Mouse (Mus musculus): ENCODE data around the gene Grm7. TPM values are rescaled to one million over a fixed set of nuclear protein-coding genes. Genes with fewer than 3 reads are reported as not detected.
A peak's percentile ranks its signal among the peaks of the same experiment; 100 is the strongest.

Gene Grm7
- polyA plus RNA-seq, 1 experiment from 2014 or later: 4.4 TPM

DNA sequence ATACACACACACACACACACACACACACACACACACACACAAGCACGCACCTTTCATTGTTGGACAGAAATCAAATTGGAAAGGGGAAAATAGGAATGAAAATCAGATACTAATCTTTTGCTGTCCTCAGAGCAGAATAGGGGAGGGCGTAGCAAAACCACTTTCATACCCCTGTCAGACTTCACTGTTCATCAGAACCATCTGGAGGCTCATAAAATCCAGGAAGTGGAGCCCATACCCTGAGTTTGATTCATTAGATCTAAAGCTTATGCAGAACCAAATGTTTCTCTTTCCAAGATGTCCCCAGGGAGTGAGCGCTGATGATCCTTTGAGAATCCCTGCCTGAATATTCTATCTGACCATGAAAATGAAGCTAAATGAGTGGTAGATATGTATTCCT lies 611.6 kb downstream of the Grm7 start:
- WGBS: 43% methylated on average over 3 of the region's 3 CpGs

DNA sequence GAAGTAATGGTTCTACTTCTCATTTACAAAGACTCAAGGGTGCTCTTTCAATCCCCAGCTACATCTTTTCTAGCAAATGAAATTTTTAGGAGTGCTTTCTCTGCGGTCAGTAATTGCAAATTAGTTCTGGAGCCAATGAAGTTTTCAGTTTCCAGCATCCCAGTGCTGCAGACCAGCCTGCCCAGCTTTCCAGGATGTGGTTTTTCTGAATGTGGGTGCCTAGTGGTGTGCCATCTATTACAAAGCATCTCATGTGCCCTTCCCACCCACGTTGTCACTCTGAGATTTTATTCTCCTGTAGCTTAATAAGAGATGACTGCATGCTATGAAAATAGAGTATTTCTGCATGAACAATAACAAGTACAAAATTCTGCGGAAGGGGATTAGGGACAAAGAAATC lies 612.9 kb downstream of the Grm7 start:
- no peak for ATAC-seq (ENCODE audit: low FRiP score, low read depth)
- Histone ChIP-seq H3K36me3 (no peaks in the 10 kb centered on the region), H3K9me3 (no peaks in the 10 kb centered on the region), H3K4me1 (no peaks in the 10 kb centered on the region), H3K4me2 (replicated peaks) (no peak overlapping the region), H3K27ac (no peak overlapping the region), H3K27me3 (no peaks in the 10 kb centered on the region), H3K9ac (no peak overlapping the region), H3K4me3 (no peak overlapping the region)
- 69% methylated on average over 3 of the region's 3 CpGs for WGBS

More for the DNA sequence above, 611.6 kb downstream of the Grm7 start:
- Histone ChIP-seq H3K36me3 (no peaks in the 10 kb centered on the region), H3K4me2 (replicated peaks) (no peak overlapping the region), H3K27me3 (no peaks in the 10 kb centered on the region), H3K27ac (no peak overlapping the region), H3K4me3 (no peak overlapping the region), H3K4me1 (no peaks in the 10 kb centered on the region), H3K9me3 (no peaks in the 10 kb centered on the region), H3K9ac (no peak overlapping the region)
- ATAC-seq (ENCODE audit: low FRiP score, low read depth): 0 out of 2 replicates have a peak, but pooled peaks have one; percentile 32

DNA sequence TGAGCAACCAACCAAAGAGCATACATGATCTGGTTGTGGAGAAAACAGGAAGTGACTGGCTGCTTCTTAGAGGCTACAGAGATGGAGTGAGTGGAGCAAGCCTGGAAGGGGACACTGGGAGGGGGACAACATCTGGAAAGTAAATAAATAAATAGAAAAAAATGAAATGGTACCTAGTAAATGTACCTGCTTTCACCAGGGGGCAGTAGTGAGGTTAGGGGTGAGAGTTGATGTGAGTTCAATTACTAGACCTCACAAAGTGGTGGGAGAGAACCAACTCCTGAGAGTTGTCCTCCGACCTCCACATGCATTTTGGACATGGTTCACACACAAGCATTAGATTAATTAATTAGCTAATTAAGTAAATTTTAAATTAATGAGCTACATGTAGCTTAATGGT lies 615.8 kb downstream of the Grm7 start:
- no peak overlapping the region for H3K4me2 ChIP-seq (replicated peaks)
- no peak overlapping the region for H3K9ac ChIP-seq
- no peaks in the 10 kb centered on the region for H3K36me3 ChIP-seq
- ATAC-seq (ENCODE audit: low FRiP score, low read depth): no peak
- H3K27me3 ChIP-seq: no peaks in the 10 kb centered on the region
- H3K4me1 ChIP-seq: no peaks in the 10 kb centered on the region
- no peak overlapping the region for H3K4me3 ChIP-seq
- no peaks in the 10 kb centered on the region for H3K9me3 ChIP-seq
- H3K27ac ChIP-seq: no peak overlapping the region
- WGBS: 86% methylated on average over 1 of the region's 1 CpGs

DNA sequence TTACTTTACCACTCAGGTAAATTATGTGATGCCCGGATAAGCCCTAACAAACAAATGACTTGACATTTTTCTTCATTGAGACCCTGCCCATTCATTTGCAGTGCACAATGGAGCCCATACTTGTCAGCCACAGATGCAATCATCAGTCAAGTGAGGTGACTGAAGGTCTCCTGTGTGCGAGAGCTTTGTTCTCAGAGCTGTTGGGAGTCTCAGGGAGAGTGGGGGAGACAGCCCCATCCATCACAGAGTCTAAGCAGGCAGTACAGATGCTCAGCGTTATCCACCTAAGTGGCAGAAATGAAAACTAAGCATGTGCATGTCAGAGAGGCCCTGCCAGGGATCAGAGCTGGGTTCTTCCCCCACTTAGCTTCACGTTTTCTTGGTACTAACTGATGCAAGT lies 631.3 kb downstream of the Grm7 start:
- Histone ChIP-seq H3K36me3 (no peaks in the 10 kb centered on the region), H3K4me2 (replicated peaks) (no peak overlapping the region), H3K4me1 (0 out of 2 replicates have a peak, but pooled peaks cover 2% of the 10 kb centered on the region), H3K4me3 (no peak overlapping the region), H3K27ac (no peak overlapping the region), H3K9ac (no peak overlapping the region), H3K27me3 (no peaks in the 10 kb centered on the region), H3K9me3 (no peaks in the 10 kb centered on the region)
- WGBS: 56% methylated on average over 4 of the region's 4 CpGs
- no peak for ATAC-seq (ENCODE audit: low FRiP score, low read depth)

DNA sequence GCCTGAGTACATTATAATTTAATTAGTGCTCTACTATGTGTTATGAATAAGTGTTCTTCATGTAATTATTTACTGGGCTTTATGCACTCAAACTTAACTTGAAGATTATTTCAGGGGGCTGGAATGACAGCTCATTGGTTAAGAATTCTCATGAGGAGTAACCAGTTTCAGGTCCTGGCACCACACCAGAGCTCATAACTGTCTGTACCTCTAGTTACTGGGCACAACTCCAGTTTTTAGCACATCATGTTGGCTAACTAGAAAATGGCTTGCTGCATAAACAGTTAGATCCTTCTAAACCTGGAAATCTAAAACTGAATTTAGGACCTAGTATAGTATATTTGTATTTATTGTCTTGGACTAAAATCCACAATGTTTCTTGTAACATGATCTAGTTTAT lies 633.1 kb downstream of the Grm7 start:
- no peak overlapping the region for H3K27ac ChIP-seq
- H3K9ac ChIP-seq: no peak overlapping the region
- no peak overlapping the region for H3K4me3 ChIP-seq
- no peaks in the 10 kb centered on the region for H3K36me3 ChIP-seq
- H3K9me3 ChIP-seq: no peaks in the 10 kb centered on the region
- 0 out of 2 replicates have a peak, but pooled peaks cover 2% of the 10 kb centered on the region for H3K4me1 ChIP-seq
- no peaks in the 10 kb centered on the region for H3K27me3 ChIP-seq
- H3K4me2 ChIP-seq (replicated peaks): no peak overlapping the region
- peak; percentile 61; the same call in 1 of the 2 replicates for ATAC-seq (ENCODE audit: low FRiP score, low read depth)

DNA sequence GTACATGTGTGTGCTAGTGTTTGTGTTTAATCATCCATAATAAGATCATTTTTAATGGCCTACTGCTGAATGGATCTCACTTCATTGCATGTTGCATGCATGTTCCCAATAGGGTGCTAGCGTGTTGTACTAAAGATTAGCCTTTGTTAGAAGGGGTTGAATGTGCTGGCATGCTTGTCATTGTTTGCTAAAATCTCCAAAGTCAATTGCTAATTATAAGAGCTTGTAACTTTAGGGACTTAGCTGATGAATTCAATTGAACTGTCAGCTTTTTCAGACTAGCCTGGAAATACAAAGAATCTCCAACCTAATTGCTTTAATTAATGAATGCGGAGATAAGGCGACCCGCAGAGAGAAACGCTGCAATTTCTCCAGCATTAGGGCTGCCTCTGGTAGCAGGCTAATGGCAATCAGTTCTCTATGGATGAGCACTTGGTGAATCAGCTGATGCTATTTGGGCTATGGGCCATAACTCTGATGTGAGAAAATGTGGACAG lies 648.2 kb downstream of the Grm7 start:
- no peak overlapping the region for H3K9ac ChIP-seq
- H3K27me3 ChIP-seq: no peaks in the 10 kb centered on the region
- ATAC-seq (ENCODE audit: low FRiP score, low read depth): no peak
- no peaks in the 10 kb centered on the region for H3K9me3 ChIP-seq
- H3K4me2 ChIP-seq (replicated peaks): no peak overlapping the region
- H3K4me3 ChIP-seq: no peak overlapping the region
- no peaks in the 10 kb centered on the region for H3K4me1 ChIP-seq
- no peak overlapping the region for H3K27ac ChIP-seq
- no peaks in the 10 kb centered on the region for H3K36me3 ChIP-seq
- WGBS: 78% methylated on average over 5 of the region's 5 CpGs

DNA sequence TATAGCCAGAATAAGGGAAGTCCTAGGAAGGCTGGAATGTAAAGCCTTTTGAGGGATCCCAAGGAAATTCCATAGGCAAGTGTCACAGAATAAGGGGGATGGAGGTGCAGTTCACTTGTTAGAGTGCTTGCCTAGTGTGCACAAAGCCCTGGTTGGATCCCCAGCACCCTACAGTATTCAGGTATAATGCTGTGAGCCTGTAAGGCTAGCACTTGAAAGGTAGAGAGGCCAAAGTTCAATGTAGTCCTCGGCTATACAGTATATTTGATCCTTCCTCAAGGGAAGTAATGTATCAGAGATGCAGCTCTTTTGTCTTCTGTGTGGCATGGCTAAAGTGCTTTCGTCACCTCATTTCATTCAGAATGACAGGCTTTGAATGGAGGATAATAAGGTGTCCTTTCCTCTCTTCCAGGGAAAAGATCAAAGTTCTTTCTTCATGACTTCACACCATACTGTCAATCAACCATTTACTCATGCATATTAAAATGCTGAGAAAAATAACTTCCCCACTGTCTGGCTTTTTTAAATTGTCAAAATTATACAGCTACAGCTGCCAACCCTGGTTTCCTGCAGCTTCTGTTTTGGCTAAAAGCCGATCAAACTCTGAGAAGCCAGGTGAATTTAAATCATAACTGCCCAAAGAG lies 658.7 kb downstream of the Grm7 start:
- no peak overlapping the region for H3K4me2 ChIP-seq (replicated peaks)
- H3K27me3 ChIP-seq: no peaks in the 10 kb centered on the region
- H3K4me3 ChIP-seq: no peak overlapping the region
- no peaks in the 10 kb centered on the region for H3K4me1 ChIP-seq
- ATAC-seq (ENCODE audit: low FRiP score, low read depth): no peak
- no peak overlapping the region for H3K27ac ChIP-seq
- H3K9ac ChIP-seq: no peak overlapping the region
- H3K9me3 ChIP-seq: no peaks in the 10 kb centered on the region
- WGBS: 76% methylated on average over 3 of the region's 3 CpGs
- H3K36me3 ChIP-seq: no peaks in the 10 kb centered on the region

DNA sequence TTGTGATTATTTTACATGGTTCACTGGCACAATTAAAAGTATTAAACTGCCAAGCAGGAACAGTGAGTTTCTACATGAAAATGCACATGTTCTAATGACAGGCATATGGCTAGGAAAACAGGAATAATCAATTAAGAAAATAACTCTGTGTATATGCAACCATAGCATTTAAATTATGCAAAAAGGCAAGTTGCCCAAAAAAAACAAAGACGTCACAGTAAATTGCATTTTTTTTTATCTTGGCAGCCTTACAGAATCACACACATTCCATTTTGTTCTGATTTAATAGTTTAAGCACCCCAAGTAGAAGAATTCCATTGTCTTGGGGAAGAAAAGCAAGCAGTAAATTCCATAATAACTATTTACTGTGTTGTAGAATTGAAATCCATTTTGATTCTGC lies 716.3 kb downstream of the Grm7 start:
- ATAC-seq (ENCODE audit: low FRiP score, low read depth): no peak
- H3K27me3 ChIP-seq: no peaks in the 10 kb centered on the region
- no peak overlapping the region for H3K27ac ChIP-seq
- H3K36me3 ChIP-seq: no peaks in the 10 kb centered on the region
- no peaks in the 10 kb centered on the region for H3K9me3 ChIP-seq
- 53% methylated on average over 1 of the region's 1 CpGs for WGBS
- no peak overlapping the region for H3K9ac ChIP-seq
- H3K4me2 ChIP-seq (replicated peaks): no peak overlapping the region
- no peak overlapping the region for H3K4me3 ChIP-seq
- H3K4me1 ChIP-seq: no peaks in the 10 kb centered on the region

DNA sequence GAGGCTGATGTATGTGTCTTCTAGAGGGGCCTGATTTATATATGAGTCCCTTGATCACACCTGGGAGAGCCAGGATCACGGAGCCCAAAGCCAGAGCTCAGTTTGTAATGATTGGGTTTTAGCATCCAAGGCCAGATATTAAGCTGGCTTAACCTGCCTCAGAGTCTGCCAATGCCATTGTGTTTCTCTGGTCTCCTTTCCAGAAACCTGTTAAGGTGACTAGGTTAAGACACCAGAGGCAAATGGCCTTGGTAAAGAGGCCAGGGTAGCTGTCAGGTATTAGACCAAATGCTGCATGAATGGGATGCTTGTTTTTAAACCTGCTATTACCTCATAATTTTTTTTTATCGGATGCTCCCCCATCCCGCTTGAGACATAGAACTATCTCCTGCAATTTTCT lies 722.7 kb downstream of the Grm7 start:
- Histone ChIP-seq H3K27ac (no peak overlapping the region), H3K9ac (no peak overlapping the region), H3K4me2 (replicated peaks) (no peak overlapping the region), H3K9me3 (no peaks in the 10 kb centered on the region), H3K36me3 (no peaks in the 10 kb centered on the region), H3K4me3 (no peak overlapping the region), H3K27me3 (no peaks in the 10 kb centered on the region), H3K4me1 (peaks cover 4% of the 10 kb centered on the region; the same call in 1 of the 2 replicates)
- 82% methylated on average over 3 of the region's 3 CpGs for WGBS
- no peak for ATAC-seq (ENCODE audit: low FRiP score, low read depth)

DNA sequence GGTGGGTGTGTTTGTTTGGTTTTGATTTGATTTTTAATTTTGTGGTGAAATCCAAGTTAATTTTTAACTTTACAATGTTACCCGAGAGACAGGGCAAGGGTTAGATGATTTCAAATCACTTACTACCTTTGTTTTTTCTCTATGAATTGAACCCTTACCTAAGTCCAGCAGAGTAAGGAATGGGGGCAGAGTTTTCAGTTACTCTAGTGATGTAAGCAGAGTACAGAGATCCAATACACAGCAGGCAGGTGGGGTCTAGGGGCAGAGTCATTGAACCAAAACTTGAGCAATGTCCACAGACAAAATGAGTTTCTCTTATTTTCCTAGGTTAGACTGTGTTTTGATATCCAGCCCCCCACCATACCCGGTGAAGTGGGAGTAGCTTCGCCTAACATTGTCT lies 723.2 kb downstream of the Grm7 start:
- H3K4me2 ChIP-seq (replicated peaks): no peak overlapping the region
- no peaks in the 10 kb centered on the region for H3K9me3 ChIP-seq
- no peak overlapping the region for H3K27ac ChIP-seq
- H3K9ac ChIP-seq: no peak overlapping the region
- H3K36me3 ChIP-seq: no peaks in the 10 kb centered on the region
- H3K4me1 ChIP-seq: peaks cover 4% of the 10 kb centered on the region; the same call in 1 of the 2 replicates
- no peaks in the 10 kb centered on the region for H3K27me3 ChIP-seq
- no peak for ATAC-seq (ENCODE audit: low FRiP score, low read depth)
- no peak overlapping the region for H3K4me3 ChIP-seq
- WGBS: 78% methylated on average over 3 of the region's 3 CpGs

DNA sequence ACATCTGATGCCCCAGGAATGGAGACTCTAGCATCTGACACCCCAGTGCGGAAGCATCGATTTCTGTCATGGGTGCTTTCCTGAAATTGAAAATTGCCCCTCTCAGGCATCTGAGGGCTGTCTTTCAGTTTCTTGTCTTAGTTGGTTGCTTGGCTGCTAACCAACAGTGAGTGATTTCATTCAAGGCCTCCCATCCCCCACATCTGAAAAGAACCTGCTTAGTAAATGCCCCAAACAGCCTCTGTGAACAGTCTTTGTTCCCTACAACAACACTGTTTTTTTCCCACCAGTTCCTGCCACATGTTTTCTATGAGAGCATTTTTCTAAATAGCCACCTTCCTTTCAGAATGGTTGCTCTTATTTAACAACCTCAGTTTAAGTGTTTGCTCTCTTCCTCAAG lies 723.6 kb downstream of the Grm7 start:
- H3K9me3 ChIP-seq: no peaks in the 10 kb centered on the region
- 88% methylated on average over 2 of the region's 2 CpGs for WGBS
- H3K4me2 ChIP-seq (replicated peaks): no peak overlapping the region
- H3K4me1 ChIP-seq: peaks cover 4% of the 10 kb centered on the region; the same call in 1 of the 2 replicates
- no peak overlapping the region for H3K9ac ChIP-seq
- H3K27ac ChIP-seq: no peak overlapping the region
- no peaks in the 10 kb centered on the region for H3K36me3 ChIP-seq
- H3K27me3 ChIP-seq: no peaks in the 10 kb centered on the region
- ATAC-seq (ENCODE audit: low FRiP score, low read depth): no peak
- H3K4me3 ChIP-seq: no peak overlapping the region

DNA sequence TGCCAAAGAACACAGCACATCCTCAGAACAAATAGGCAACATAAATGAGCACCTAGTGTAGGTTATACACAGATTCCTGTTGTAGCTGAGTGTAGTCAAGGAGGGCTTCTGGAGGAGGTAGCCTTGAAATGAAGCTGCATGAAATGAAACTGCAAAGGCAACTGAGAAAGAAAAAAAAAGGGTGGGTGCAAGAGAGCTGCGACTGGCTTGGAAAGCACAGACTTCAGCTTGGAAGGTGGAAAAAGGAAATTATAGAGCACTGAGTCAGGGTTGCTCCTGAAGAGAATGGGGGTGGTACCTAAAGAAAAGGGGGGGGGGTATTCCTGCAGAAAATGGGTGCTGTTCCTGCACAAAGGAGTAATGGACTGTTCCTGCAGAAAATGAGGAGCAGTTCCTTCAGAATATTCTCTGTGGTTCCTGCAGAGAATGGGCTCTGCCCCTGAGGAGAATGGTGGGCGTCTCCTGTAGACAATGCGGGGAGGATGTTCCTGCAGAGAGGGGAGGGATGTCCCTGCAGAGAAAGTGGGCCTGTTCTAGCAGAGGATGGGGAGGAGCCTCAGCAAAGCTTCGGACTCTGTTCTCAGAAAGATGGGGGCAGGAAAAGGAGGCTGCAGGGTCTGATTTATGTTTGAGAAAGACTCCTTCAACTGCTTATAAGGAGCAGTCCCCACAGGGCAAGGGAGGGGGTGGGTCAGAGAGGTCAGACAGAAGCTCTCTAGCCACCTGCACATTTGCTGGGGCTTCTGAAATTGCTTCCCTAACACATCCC lies 726.4 kb downstream of the Grm7 start:
- H3K9me3 ChIP-seq: no peaks in the 10 kb centered on the region
- H3K27ac ChIP-seq: no peak overlapping the region
- H3K9ac ChIP-seq: no peak overlapping the region
- no peaks in the 10 kb centered on the region for H3K27me3 ChIP-seq
- 19% methylated on average over 4 of the region's 4 CpGs for WGBS
- peaks cover 4% of the 10 kb centered on the region; the same call in 1 of the 2 replicates for H3K4me1 ChIP-seq
- no peak overlapping the region for H3K4me3 ChIP-seq
- no peak overlapping the region for H3K4me2 ChIP-seq (replicated peaks)
- no peaks in the 10 kb centered on the region for H3K36me3 ChIP-seq
- no peak for ATAC-seq (ENCODE audit: low FRiP score, low read depth)

Data from limb, embryonic 13.5 days (tissue).